Mouse (Mus musculus) kidney, adult 2 months (tissue): Measurements from ENCODE around the gene Map2k6. TPM values are rescaled to one million over a fixed set of nuclear protein-coding genes. Genes with fewer than 3 reads are reported as not detected.

Source experiments
- DNase-seq: peaks from one replicate; pipeline ENCODE4 v3.0.0; 2021
- H3K27ac ChIP-seq: fragments of 200-500 bp; 2 replicates; pipeline ENCODE4 v1.5.1; 2012; ENCODE audit warnings: low read depth, low read length, control low read depth, inconsistent platforms; ENCODE audit not compliant: insufficient read depth
- H3K27me3 ChIP-seq: fragments of 200-500 bp; replicated peaks from 2 replicates; pipeline ENCODE4 v1.6.1; 2012; ENCODE audit warnings: mild to moderate bottlenecking, moderate library complexity, low read length, inconsistent platforms; ENCODE audit not compliant: control insufficient read depth, insufficient read depth
- H3K36me3 ChIP-seq: fragments of 200-500 bp; 2 replicates; pipeline ENCODE4 v1.6.1; 2012; ENCODE audit warnings: mild to moderate bottlenecking, moderate library complexity, low read length, inconsistent platforms; ENCODE audit not compliant: control insufficient read depth, insufficient read depth
- H3K4me1 ChIP-seq: fragments of 200-500 bp; 2 replicates; pipeline ENCODE4 v1.6.1; 2011; ENCODE audit warnings: low read length; ENCODE audit not compliant: control insufficient read depth, insufficient read depth
- H3K4me3 ChIP-seq: fragments of 200-500 bp; 2 replicates; pipeline ENCODE4 v1.5.1; 2011; ENCODE audit warnings: mild to moderate bottlenecking, low read depth, low read length, control low read depth; ENCODE audit not compliant: insufficient read depth
- CTCF ChIP-seq: fragments of 200-500 bp; conservative IDR thresholded peaks from 2 replicates; pipeline ENCODE4 v1.5.1; 2011; ENCODE audit warnings: low read depth, mild to moderate bottlenecking, control low read depth, low read length, moderate library complexity, mixed read lengths; ENCODE audit not compliant: insufficient read depth, insufficient read length
- POLR2A ChIP-seq: fragments of 200-500 bp; IDR thresholded peaks from one replicate; pipeline ENCODE4 v1.6.1; 2011; ENCODE audit warnings: low read depth, low read length, control low read depth
- WGBS: fragments of 180-500 bp; shearing (Covaris S2); methylation state at CpG from one replicate; pipeline ENCODE4 v1.1.7; 2018; 5-methylcytosine and 5-hydroxymethylcytosine counted together
- polyA plus RNA-seq: library from polyadenylated mRNA; depleted of rRNA; stranded (reverse); fragments of >200 nt; gene quantifications from 2 replicates; pipeline ENCODE4 v1.2.3, GENCODE M21; 2012

The Map2k6 gene
- polyA plus RNA-seq, 1 experiment = 6.6 TPM

GRCm38 (mm10) chr11:110536533-110536932 is 137.6 kb downstream of the Map2k6 start:
- 98% methylated on average over 2 of the region's 2 CpGs for WGBS
- H3K27me3 ChIP-seq = no peaks in the 10 kb centered on the region
- no peak overlapping the region for H3K4me3 ChIP-seq
- TF ChIP-seq POLR2A (no peak), CTCF (no peak)
- H3K27ac ChIP-seq = no peak overlapping the region
- no peaks in the 10 kb centered on the region for H3K36me3 ChIP-seq
- H3K4me1 ChIP-seq = no peaks in the 10 kb centered on the region; the same call in 1 of the 2 replicates
- DNase-seq = no peak

GRCm38 (mm10) chr11:110537602-110538001 is 138.7 kb downstream of the Map2k6 start:
- TF ChIP-seq CTCF (peak; percentile 68), POLR2A (no peak)
- 8% methylated on average over 15 of the region's 15 CpGs for WGBS
- H3K27ac ChIP-seq = no peak overlapping the region
- H3K4me3 ChIP-seq = no peak overlapping the region
- H3K4me1 ChIP-seq = no peaks in the 10 kb centered on the region; the same call in 1 of the 2 replicates
- no peaks in the 10 kb centered on the region for H3K27me3 ChIP-seq
- peak; percentile 82 for DNase-seq
- no peaks in the 10 kb centered on the region for H3K36me3 ChIP-seq

DNA sequence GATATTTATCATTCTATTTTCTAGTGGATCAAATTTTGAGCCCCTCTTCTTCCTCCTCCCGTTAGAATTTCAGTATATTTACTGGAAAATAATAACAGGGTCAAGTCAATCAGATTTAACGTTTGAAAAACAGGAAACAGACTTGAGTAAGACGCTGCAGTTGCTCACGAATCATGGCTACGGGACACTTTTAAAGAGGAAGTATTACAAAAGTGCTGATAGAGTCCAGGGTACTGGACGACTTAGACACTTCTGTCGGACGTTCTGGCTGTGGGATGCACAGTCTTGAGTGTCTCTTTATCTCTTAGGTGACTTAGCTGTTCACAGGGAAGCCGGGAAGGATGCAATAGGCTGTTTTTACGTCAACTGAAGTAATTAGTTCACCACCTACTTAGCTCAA is 139.3 kb downstream of the Map2k6 start:
- DNase-seq = no peak
- TF ChIP-seq CTCF = no peak
- TF ChIP-seq POLR2A = no peak
- Histone ChIP-seq H3K36me3 (no peaks in the 10 kb centered on the region), H3K27me3 (no peaks in the 10 kb centered on the region), H3K4me1 (no peaks in the 10 kb centered on the region; the same call in 1 of the 2 replicates), H3K27ac (no peak overlapping the region), H3K4me3 (no peak overlapping the region)
- WGBS = 48% methylated on average over 10 of the region's 10 CpGs

GRCm38 (mm10) chr11:110541933-110542332 is 143.0 kb downstream of the Map2k6 start:
- no peaks in the 10 kb centered on the region for H3K27me3 ChIP-seq
- DNase-seq = no peak
- no peak for TF ChIP-seq POLR2A
- TF ChIP-seq CTCF = no peak
- H3K4me1 ChIP-seq = peaks cover 8% of the 10 kb centered on the region; the same call in 1 of the 2 replicates
- no peaks in the 10 kb centered on the region for H3K36me3 ChIP-seq
- WGBS = 76% methylated on average over 4 of the region's 4 CpGs
- no peak overlapping the region for H3K4me3 ChIP-seq
- H3K27ac ChIP-seq = no peak overlapping the region

- H3K36me3 ChIP-seq = no peaks in the 10 kb centered on the region
- H3K27me3 ChIP-seq = no peaks in the 10 kb centered on the region
- H3K4me1 ChIP-seq = 0 out of 2 replicates have a peak, but pooled peaks cover 8% of the 10 kb centered on the region
- H3K27ac ChIP-seq = peak overlapping the region; percentile 2; the same call in 1 of the 2 replicates
- WGBS = 43% methylated on average over 11 of the region's 11 CpGs
- DNase-seq = peak; percentile 83
- no peak overlapping the region for H3K4me3 ChIP-seq
- TF ChIP-seq POLR2A (no peak), CTCF (no peak)
Measured at GRCm38 (mm10) chr11:110544419-110545210, 145.7 kb downstream of the Map2k6 start.

DNA sequence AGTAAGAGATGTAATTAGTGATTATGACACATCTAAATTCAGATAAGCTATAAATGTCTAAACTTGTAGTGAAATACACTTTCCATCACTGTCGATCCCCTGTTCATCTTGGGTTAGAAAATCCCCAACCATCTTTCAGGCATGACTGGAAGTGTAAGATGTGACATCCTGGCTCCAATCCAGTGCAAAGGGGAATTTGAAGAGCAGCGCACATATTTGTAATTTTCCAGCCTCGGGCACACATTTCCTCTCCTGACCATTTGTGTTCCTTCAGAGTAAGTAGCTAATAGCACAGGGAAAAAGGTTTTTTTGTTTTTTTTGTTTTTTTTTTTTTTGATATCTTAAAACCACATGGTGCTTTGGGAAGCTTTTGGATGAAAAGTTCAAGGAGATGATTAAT is 146.5 kb downstream of the Map2k6 start:
- WGBS = 33% methylated on average over 3 of the region's 3 CpGs
- no peak overlapping the region for H3K27ac ChIP-seq
- H3K4me1 ChIP-seq = 0 out of 2 replicates have a peak, but pooled peaks cover 8% of the 10 kb centered on the region
- no peaks in the 10 kb centered on the region for H3K36me3 ChIP-seq
- H3K4me3 ChIP-seq = no peak overlapping the region
- no peak for TF ChIP-seq CTCF
- no peak for TF ChIP-seq POLR2A
- no peaks in the 10 kb centered on the region for H3K27me3 ChIP-seq
- DNase-seq = peak; percentile 64

GRCm38 (mm10) chr11:110551471-110551967 is 152.6 kb downstream of the Map2k6 start:
- H3K36me3 ChIP-seq = no peaks in the 10 kb centered on the region
- peak overlapping the region; percentile 41; the same call in 1 of the 2 replicates for H3K27ac ChIP-seq
- TF ChIP-seq POLR2A (no peak), CTCF (no peak)
- no peaks in the 10 kb centered on the region; the same call in 1 of the 2 replicates for H3K4me1 ChIP-seq
- WGBS = 31% methylated on average over 12 of the region's 12 CpGs
- no peaks in the 10 kb centered on the region for H3K27me3 ChIP-seq
- H3K4me3 ChIP-seq = no peak overlapping the region
- DNase-seq = peak; percentile 73
